Mouse (Mus musculus): ENCODE measurements around the gene Tcp10c.
"Not testable (repeated sequence)": the region's sequence is repeated elsewhere in the genome, so short reads cannot be mapped to it uniquely, and the experiment has no call there.

Gene Tcp10c

DNA sequence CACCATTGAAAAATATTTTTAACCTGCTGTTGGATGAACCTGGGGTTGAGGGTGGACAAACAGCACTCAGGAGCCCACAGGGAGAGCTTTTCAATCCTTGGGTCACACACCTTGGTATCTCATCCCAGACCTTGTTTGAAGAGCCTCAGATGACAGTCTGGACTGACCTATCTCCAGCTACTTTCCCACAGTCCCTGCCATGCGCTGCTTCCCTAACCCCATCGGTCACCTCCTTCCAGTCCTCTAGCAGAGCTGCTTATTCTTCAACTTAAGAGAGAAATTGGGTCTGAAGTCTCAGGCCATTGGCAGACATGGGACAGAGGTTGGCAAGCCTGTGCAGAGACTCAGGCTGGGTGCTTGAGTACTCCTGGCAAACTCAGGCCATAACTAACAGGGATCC, 26.9 kb downstream of the Tcp10c start:
- in situ Hi-C loops (cut with MboI, MseI): not testable (repeated sequence)

DNA sequence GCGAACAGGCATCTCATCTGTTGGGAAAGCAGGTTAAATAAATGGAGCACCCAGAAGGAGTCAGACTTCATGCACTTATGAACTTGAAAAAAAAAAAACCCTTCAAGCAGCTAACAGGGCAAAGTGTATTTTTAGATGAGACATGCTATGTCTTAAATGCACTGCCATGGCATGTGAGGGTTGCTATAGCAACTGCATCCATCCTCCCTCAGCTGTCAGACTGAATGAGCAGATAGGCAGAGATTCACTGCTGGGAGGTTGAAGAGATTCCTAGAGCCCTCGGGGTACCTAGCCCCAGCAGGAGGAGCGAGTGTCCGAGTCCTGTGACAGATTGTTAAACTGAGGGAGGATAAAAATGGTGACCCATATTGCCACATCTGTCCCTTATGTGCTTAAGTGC, 36.6 kb downstream of the Tcp10c start:
- in situ Hi-C loops (cut with MboI, MseI): not testable (repeated sequence)

DNA sequence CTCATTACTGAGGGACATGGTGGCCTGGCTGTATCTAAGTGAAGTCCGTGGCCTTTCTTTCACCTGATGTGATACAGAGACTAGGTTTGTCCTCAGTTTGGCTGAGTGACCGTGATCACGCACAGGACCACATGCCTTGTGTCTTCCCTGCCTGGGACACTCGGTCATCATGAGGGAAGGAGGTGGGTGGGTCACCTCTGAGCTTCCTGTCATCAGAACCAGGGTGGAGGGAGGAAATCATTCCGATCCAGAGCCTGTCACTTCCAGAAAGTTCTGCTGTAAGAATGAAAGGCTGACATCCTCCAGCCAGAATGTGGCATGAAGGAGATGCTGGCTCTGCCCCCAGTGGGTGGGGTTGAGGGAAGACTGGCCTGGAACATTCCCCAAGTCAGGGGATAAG, 45.6 kb downstream of the Tcp10c start:
- in situ Hi-C loops (cut with MboI, MseI): loop anchor here (5.0 kb wide), 2 partner anchors 52 to 278 kb away; no protein-coding TSS in a partner anchor

DNA sequence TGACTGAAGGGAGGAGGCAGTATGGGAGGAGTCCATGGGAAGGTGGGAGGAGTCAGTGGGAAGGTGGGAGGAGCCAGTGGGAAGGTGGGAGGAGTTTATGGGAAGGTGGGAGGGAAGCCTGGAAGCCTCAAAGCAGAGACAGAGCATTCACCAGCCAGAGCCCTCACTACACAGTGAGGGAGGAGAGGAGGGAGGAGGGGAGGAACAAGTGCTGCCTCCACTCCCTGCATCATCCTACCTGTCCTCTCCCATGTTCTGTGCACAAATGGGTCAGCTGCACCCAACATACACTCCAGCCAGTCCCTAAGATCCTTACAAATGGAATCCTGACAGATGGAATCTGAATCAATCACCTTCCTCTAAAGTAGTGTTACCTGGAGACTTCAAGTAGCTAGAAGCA, 47.7 kb downstream of the Tcp10c start:
- in situ Hi-C loops (cut with MboI, MseI): loop anchor here (5.0 kb wide), 1 partner anchor 280 kb away; no protein-coding TSS in a partner anchor

DNA sequence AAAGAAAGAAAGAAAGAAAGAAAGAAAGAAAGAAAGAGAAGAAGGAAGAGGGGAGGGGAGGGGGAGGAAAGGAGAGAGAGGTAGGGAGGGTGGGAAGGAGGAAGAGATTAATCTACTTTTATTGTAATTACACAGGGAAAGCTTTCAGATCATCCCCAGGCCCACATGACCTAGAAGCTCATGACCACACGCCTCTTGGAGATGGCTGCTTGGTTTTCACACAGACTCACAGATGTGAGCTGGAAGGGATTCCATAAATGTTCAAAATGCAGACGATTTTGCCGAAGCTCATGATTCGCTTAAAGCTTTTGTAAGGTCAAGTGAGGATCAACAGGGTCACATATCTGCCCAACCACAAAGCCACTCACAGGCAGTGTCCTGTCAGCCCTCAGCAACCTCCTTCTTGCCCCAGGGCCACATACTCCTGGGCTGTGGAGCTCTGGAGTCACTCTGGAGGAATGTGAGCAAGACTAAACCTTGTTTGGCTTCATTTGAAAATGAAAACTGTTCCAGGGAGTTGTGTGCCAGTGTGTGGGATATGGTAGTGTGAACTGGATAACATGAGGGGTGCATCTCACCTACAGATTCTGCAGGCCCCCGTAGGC, 49.3 kb downstream of the Tcp10c start:
- in situ Hi-C loops (cut with MboI, MseI): loop anchor here (5.0 kb wide), 1 partner anchor 281 kb away; no protein-coding TSS in a partner anchor

DNA sequence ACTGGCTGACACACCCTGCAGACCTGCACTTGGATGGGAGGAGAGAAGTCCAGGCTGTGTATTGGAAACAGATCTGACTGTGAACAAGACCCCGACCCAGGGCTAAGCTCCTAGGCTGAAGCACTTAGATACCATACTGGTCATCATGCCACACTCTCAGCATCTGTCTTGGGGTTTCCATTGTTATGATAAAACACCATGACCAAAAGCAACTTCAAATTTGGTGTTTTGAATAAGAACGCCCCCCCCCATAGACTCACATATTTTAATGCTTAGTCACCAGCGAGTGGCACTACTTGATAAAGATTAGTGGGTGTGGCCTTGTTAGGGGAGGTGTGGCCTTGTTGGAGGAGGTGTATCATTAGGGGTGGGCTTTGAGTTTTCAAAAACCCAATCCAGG, 51.7 kb downstream of the Tcp10c start:
- in situ Hi-C loops (cut with MboI, MseI): not testable (repeated sequence)

DNA sequence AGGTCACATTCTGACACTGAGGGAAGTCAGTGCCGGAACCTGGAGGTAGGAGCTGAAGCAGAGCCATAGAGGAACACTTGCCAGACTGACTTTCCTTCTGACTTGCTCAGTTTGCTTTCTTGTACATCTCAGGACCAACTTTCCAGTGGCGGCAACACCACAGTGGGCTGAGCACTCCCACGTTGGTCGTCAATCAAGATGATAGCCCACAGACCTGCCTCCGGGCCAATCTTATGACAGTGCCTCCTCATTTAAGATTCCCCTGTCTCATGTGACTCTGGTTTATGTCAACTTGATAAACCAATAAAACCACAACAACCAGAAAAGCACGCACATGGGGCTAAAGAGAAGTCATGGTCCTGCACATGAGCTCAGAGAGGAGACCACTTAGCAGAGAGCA, 52.3 kb downstream of the Tcp10c start:
- in situ Hi-C loops (cut with MboI, MseI): not testable (repeated sequence)

DNA sequence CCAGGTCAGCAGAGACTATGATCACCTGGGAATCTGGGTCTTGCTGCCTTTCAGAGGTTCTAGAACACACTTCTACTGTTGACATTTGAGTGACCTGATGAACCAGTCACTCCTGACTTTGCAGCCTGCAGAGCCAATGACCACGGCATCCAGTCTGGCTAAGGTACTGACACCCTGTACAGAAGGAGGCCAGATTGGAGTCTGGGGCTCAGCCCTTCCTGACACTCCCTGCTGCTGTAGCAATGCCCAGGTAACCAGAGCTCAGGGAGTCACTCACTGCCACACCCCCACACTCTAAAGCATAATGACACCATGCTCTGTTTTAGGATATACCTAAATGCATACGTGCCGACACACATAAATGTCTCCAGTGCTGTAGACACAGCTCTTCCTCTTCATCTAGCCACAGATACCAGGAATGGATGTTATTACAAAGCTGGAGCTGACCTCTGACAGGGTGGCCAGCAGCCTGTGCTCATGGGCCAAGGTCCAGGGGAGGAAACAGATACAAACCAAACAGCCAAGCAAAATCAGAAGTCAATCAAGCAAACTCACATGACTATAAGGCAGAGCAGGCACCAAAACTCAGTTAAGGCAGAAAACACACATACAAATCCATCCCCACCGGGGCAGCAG, 53.4 kb downstream of the Tcp10c start:
- in situ Hi-C loops (cut with MboI, MseI): not testable (repeated sequence)

DNA sequence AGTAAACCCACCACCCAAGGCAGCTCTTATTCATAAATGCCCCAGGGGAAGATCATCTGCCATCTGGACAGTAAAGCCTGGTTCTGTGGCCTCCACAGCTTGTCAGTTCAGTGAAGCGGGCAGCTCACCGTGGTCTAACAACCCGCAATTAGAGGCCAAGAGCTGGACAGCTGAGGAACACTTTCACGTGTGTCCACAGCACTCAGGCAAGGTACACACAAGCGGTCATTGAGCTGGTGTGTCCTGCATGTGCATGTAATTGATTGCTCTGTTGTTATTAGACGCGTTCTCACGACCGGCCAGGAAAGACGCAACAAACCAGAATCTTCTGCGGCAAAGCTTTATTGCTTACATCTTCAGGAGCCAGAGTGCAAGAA, 53.9 kb downstream of the Tcp10c start:
- in situ Hi-C loops (cut with MboI, MseI): not testable (repeated sequence)

DNA sequence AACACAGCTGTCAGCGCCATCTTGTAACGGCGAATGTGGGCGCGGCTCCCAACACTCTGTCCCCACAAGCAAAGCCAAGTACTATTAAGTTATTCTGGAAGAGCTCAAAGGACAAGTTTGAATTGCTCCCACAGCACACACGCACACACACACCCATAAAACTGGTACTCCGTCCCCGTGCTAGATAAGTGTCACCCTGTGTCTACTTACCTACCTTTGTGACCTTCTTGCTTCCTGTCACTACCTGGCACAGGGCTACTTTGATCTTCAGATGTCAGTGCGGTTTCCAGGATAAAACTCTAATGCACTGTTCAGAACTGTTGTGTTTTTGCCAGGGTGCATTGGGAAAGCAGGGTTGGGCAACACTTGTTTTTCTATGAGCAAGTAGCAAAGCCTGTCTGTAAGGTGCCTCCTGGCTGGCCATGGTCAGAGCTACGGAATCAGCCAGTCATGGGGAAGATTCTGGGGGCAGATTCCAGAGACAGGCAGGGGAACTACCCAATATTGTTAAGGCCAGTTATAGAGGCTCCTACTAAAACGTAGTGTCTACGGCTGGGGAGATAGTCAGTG, 66.7 kb downstream of the Tcp10c start:
- in situ Hi-C loops (cut with MboI, MseI): loop anchor here (5.0 kb wide), 1 partner anchor 289 kb away; the partner anchor contains the start of gene Unc93a (in 2 of the 2)

DNA sequence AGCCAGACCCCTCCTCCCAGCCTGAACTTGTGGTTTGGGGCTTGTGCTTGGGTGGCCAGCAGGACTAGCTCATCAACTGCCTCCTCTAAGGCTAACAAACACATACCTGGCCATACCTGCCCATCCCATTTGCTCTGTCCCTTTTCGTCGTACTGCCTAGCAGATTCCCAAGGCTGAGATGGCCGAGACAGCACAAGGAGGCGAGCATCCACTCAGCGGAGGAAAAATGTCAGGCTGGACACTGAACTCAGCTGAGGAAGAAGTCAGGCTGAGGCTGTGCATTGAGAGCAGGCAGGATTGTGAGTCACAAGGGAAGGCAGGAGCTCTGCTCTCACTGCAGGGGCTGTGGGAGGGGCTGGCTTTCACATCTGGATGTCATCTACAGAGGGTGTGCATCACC, 68.3 kb downstream of the Tcp10c start:
- in situ Hi-C loops (cut with MboI, MseI): loop anchor here (5.0 kb wide), 1 partner anchor 290 kb away; the partner anchor contains the start of gene Unc93a (in 2 of the 2)

DNA sequence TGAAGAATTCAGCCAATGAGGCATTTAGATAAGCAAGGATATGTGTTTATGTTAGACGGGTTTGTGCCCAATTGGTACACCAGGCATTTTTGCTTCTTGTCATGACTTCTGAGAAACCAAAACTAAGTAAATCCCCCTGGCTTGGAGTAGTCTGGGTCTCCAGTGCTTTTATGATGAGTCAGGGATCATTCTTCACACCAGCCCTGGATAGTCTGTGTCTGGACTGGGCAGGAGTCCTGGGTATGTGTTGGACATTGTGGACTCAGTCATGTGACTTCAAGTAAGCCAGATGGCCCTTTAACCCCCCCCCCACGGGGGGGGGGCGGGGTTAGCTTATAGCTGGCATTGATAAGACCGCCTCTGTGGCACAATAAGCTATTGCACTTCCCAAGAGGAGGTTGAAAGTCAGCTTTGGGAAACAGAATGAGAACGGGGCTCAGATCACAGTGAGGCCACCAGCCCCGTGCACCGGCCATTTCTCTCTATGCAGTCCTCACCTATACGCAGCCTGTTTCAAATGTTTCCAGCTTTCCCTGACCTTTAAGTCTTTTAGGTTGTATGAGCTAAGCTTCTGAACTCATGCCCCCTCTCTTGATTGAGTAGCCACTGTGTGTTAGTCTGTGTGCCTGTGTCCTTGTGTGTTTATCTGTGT, 69.1 kb downstream of the Tcp10c start:
- in situ Hi-C loops (cut with MboI, MseI): loop anchor here (5.0 kb wide), 1 partner anchor 291 kb away; the partner anchor contains the start of gene Unc93a (in 2 of the 2)

DNA sequence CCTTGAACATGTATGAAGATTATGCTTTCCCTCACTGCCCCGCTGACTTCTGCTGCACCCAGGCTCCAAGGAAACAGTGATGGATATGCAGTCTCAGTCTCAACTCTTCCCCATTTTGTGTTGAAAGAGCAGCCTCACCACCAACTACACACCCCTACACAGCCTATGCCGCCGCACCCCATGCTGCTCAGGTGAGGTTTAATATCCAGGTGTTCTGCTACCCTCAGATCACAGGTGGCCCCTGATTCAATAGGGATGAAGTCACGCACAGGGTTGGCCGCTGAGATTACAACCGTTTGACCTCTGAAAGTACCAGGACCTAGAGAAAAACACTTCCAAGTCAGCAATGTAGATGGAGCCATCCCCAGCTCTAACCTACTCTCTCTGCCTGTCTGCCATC, 69.9 kb downstream of the Tcp10c start:
- in situ Hi-C loops (cut with MboI, MseI): loop anchor here (5.0 kb wide), 1 partner anchor 292 kb away; the partner anchor contains the start of gene Unc93a (in 2 of the 2)

DNA sequence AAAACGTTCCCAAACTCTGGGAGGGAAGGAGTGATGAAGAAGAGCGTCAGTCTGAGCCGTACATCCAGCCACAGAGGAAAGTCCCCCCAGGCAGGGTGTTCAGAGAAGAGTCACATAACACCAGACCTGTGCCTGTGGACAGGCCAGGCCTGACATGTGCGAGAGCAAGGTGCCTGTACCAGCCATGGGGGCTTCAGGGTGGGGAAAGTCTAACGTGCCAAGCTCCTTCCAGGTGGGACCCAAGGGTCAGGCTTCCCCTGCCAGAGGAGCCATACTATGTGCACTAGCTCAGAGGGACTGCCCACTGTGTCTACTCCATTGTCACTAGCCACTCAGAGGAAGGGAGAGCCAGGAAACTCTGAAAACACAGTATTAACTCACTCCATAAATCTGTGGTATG, 71.3 kb downstream of the Tcp10c start:
- in situ Hi-C loops (cut with MboI, MseI): not testable (repeated sequence)

DNA sequence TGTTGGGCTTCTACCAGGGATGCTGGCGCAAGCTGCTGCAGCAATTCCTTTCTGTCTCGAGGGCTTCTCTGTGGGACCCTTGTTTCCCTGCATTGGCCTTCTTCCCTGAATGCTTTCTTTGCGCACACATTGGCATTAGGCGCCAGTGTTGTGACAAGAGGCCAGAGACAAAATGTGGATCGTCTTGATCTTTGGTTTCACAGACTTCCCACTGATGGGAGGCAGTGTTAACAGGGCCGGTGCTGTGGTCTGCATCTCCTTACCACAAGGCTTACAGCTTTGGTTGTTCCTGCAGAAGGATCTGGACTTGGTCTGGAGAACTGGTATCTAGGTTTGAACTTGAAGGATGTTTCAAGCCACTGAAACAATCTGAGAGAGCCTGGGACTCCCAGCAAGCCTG, 72.1 kb downstream of the Tcp10c start:
- in situ Hi-C loops (cut with MboI, MseI): not testable (repeated sequence)

All from T-helper 17 cell (primary cell).